Mouse (Mus musculus): ENCODE data around the gene Hsd3b7. TPM values are rescaled to one million over a fixed set of nuclear protein-coding genes. Genes with fewer than 3 reads are reported as not detected.

Gene Hsd3b7
- polyA plus RNA-seq, 1 experiment from 2014 or later: 24.9 TPM

- Histone ChIP-seq H3K27me3 (ENCODE audit: control insufficient read depth, insufficient read depth, low read length) (no peaks in the 10 kb centered on the region), H3K9me3 (replicated peaks; ENCODE audit: control insufficient read depth, low read length) (no peaks in the 10 kb centered on the region), H3K4me2 (ENCODE audit: low read depth, low read length) (peak overlapping the region; percentile 67), H3K36me3 (ENCODE audit: control insufficient read depth, insufficient read depth) (peaks cover 16% of the 10 kb centered on the region), H3K4me3 (ENCODE audit: low read length) (peak overlapping the region; percentile 81), H3K27ac (ENCODE audit: low read length) (peak overlapping the region; percentile 85), H3K4me1 (ENCODE audit: control insufficient read depth, insufficient read depth, low read length) (peaks cover 6% of the 10 kb centered on the region), H3K9ac (ENCODE audit: low read length) (peak overlapping the region; percentile 94)
- ATAC-seq (replicated peaks; ENCODE audit: extremely low read depth, insufficient read depth, low FRiP score): peak; percentile 9; the same call in 1 of the 2 replicates
- WGBS: 4% methylated on average over 15 of the region's 15 CpGs
These were observed 40.5 kb downstream of the Hsd3b7 start for GRCm38 (mm10) chr7:127840886-127841285.

- H3K4me2 ChIP-seq (ENCODE audit: low read depth, low read length): peak overlapping the region; percentile 67
- no peaks in the 10 kb centered on the region for H3K9me3 ChIP-seq (replicated peaks; ENCODE audit: control insufficient read depth, low read length)
- H3K4me1 ChIP-seq (ENCODE audit: control insufficient read depth, insufficient read depth, low read length): peaks cover 6% of the 10 kb centered on the region
- under 1% methylated on average over 45 of the region's 46 CpGs for WGBS
- peak overlapping the region; percentile 85 for H3K27ac ChIP-seq (ENCODE audit: low read length)
- no peaks in the 10 kb centered on the region for H3K27me3 ChIP-seq (ENCODE audit: control insufficient read depth, insufficient read depth, low read length)
- H3K9ac ChIP-seq (ENCODE audit: low read length): peak overlapping the region; percentile 94
- H3K36me3 ChIP-seq (ENCODE audit: control insufficient read depth, insufficient read depth): peaks cover 16% of the 10 kb centered on the region
- ATAC-seq (replicated peaks; ENCODE audit: extremely low read depth, insufficient read depth, low FRiP score): peak; percentile 90
- H3K4me3 ChIP-seq (ENCODE audit: low read length): peak overlapping the region; percentile 81
These were observed 41.1 kb downstream of the Hsd3b7 start for GRCm38 (mm10) chr7:127841340-127842000.

- no peaks in the 10 kb centered on the region for H3K27me3 ChIP-seq (ENCODE audit: control insufficient read depth, insufficient read depth, low read length)
- ATAC-seq (replicated peaks; ENCODE audit: extremely low read depth, insufficient read depth, low FRiP score): peak; percentile 49
- under 1% methylated on average over 40 of the region's 40 CpGs for WGBS
These were observed 41.8 kb downstream of the Hsd3b7 start for GRCm38 (mm10) chr7:127842001-127842718.

GRCm38 (mm10) chr7:127849973-127850875 lies 49.8 kb downstream of the Hsd3b7 start:
- ATAC-seq (replicated peaks; ENCODE audit: extremely low read depth, insufficient read depth, low FRiP score): no peak
- H3K4me2 ChIP-seq (ENCODE audit: low read depth, low read length): no peak overlapping the region
- 60% methylated on average over 6 of the region's 6 CpGs for WGBS
- no peak overlapping the region for H3K27ac ChIP-seq (ENCODE audit: low read length)
- no peak overlapping the region for H3K9ac ChIP-seq (ENCODE audit: low read length)
- H3K36me3 ChIP-seq (ENCODE audit: control insufficient read depth, insufficient read depth): peaks cover 8% of the 10 kb centered on the region
- no peaks in the 10 kb centered on the region for H3K9me3 ChIP-seq (replicated peaks; ENCODE audit: control insufficient read depth, low read length)
- H3K27me3 ChIP-seq (ENCODE audit: control insufficient read depth, insufficient read depth, low read length): no peaks in the 10 kb centered on the region
- H3K4me1 ChIP-seq (ENCODE audit: control insufficient read depth, insufficient read depth, low read length): no peaks in the 10 kb centered on the region
- no peak overlapping the region for H3K4me3 ChIP-seq (ENCODE audit: low read length)

More at GRCm38 (mm10) chr7:127842001-127842718, 41.8 kb downstream of the Hsd3b7 start:
- Histone ChIP-seq H3K9me3 (replicated peaks; ENCODE audit: control insufficient read depth, low read length) (no peaks in the 10 kb centered on the region), H3K4me3 (ENCODE audit: low read length) (peak overlapping the region; percentile 81), H3K4me1 (ENCODE audit: control insufficient read depth, insufficient read depth, low read length) (peaks cover 6% of the 10 kb centered on the region), H3K27ac (ENCODE audit: low read length) (peak overlapping the region; percentile 85), H3K36me3 (ENCODE audit: control insufficient read depth, insufficient read depth) (peaks cover 20% of the 10 kb centered on the region), H3K4me2 (ENCODE audit: low read depth, low read length) (peak overlapping the region; percentile 67), H3K9ac (ENCODE audit: low read length) (peak overlapping the region; percentile 94)

- no peak overlapping the region for H3K27ac ChIP-seq (ENCODE audit: low read length)
- no peaks in the 10 kb centered on the region for H3K4me1 ChIP-seq (ENCODE audit: control insufficient read depth, insufficient read depth, low read length)
- no peak overlapping the region for H3K9ac ChIP-seq (ENCODE audit: low read length)
- ATAC-seq (replicated peaks; ENCODE audit: extremely low read depth, insufficient read depth, low FRiP score): no peak
- peaks cover 8% of the 10 kb centered on the region for H3K36me3 ChIP-seq (ENCODE audit: control insufficient read depth, insufficient read depth)
- 68% methylated on average over 5 of the region's 5 CpGs for WGBS
- no peaks in the 10 kb centered on the region for H3K9me3 ChIP-seq (replicated peaks; ENCODE audit: control insufficient read depth, low read length)
- no peaks in the 10 kb centered on the region for H3K27me3 ChIP-seq (ENCODE audit: control insufficient read depth, insufficient read depth, low read length)
- no peak overlapping the region for H3K4me3 ChIP-seq (ENCODE audit: low read length)
- H3K4me2 ChIP-seq (ENCODE audit: low read depth, low read length): no peak overlapping the region
These were observed 50.5 kb downstream of the Hsd3b7 start for GRCm38 (mm10) chr7:127850906-127851305.

Other genes starting within 250 kb of the Hsd3b7 start
- 3.8 and 3.9 TPM in 2 replicates for gene Tmem265, start 239.2 kb upstream of the Hsd3b7 start, polyA plus RNA-seq (2015; fragmentation: Nextera tagmentation; extraction: Ambion mirVana)
- gene Phkg2, start 227.3 kb upstream of the Hsd3b7 start, polyA plus RNA-seq (2015; fragmentation: Nextera tagmentation; extraction: Ambion mirVana): 33.2 and 36.6 TPM in 2 replicates
- 14.0 and 15.8 TPM in 2 replicates for gene Ccdc189, start 212.0 kb upstream of the Hsd3b7 start, polyA plus RNA-seq (2015; fragmentation: Nextera tagmentation; extraction: Ambion mirVana)
- gene Rnf40, start 211.8 kb upstream of the Hsd3b7 start, polyA plus RNA-seq (2015; fragmentation: Nextera tagmentation; extraction: Ambion mirVana): 31.1 and 33.9 TPM in 2 replicates
- 9.6 and 11.2 TPM in 2 replicates for gene Zfp629, start 184.8 kb upstream of the Hsd3b7 start, polyA plus RNA-seq (2015; fragmentation: Nextera tagmentation; extraction: Ambion mirVana)
- 36.9 and 37.5 TPM in 2 replicates for gene Bcl7c, start 91.7 kb upstream of the Hsd3b7 start, polyA plus RNA-seq (2015; fragmentation: Nextera tagmentation; extraction: Ambion mirVana)
- gene Ctf1, start 87.9 kb upstream of the Hsd3b7 start, polyA plus RNA-seq (2015; fragmentation: Nextera tagmentation; extraction: Ambion mirVana): 6.2 and 6.6 TPM in 2 replicates
- gene Ctf2, start 68.4 kb upstream of the Hsd3b7 start, polyA plus RNA-seq (2015; fragmentation: Nextera tagmentation; extraction: Ambion mirVana): 0.11 TPM in 2 replicates
- 1.3 and 2.1 TPM in 2 replicates for gene Fbxl19, start 56.1 kb upstream of the Hsd3b7 start, polyA plus RNA-seq (2015; fragmentation: Nextera tagmentation; extraction: Ambion mirVana)
- gene Orai3, start 30.8 kb upstream of the Hsd3b7 start, polyA plus RNA-seq (2015; fragmentation: Nextera tagmentation; extraction: Ambion mirVana): 20.3 and 21.4 TPM in 2 replicates
- gene Setd1a, start 23.9 kb upstream of the Hsd3b7 start, polyA plus RNA-seq (2015; fragmentation: Nextera tagmentation; extraction: Ambion mirVana): 10.3 and 12.3 TPM in 2 replicates
- gene Gm49388, start 15.0 kb upstream of the Hsd3b7 start, polyA plus RNA-seq (2015; fragmentation: Nextera tagmentation; extraction: Ambion mirVana): not detected in 2 replicates
- gene Stx4a, start 23.7 kb downstream of the Hsd3b7 start, polyA plus RNA-seq (2015; fragmentation: Nextera tagmentation; extraction: Ambion mirVana): 50.3 and 53.7 TPM in 2 replicates
- 1.0 and 1.3 TPM in 2 replicates for gene Stx1b, start 23.9 kb downstream of the Hsd3b7 start, polyA plus RNA-seq (2015; fragmentation: Nextera tagmentation; extraction: Ambion mirVana)
- 6.8 and 7.4 TPM in 2 replicates for gene Zfp646, start 75.6 kb downstream of the Hsd3b7 start, polyA plus RNA-seq (2015; fragmentation: Nextera tagmentation; extraction: Ambion mirVana)
- 9.1 and 10.4 TPM in 2 replicates for gene Zfp668, start 76.2 kb downstream of the Hsd3b7 start, polyA plus RNA-seq (2015; fragmentation: Nextera tagmentation; extraction: Ambion mirVana)
- gene Prss53, start 90.4 kb downstream of the Hsd3b7 start, polyA plus RNA-seq (2015; fragmentation: Nextera tagmentation; extraction: Ambion mirVana): 1.5 and 1.8 TPM in 2 replicates
- not detected in 2 replicates for gene Gm21974, start 94.8 kb downstream of the Hsd3b7 start, polyA plus RNA-seq (2015; fragmentation: Nextera tagmentation; extraction: Ambion mirVana)
- 99.9 and 113 TPM in 2 replicates for gene Vkorc1, start 95.0 kb downstream of the Hsd3b7 start, polyA plus RNA-seq (2015; fragmentation: Nextera tagmentation; extraction: Ambion mirVana)
- 141 and 149 TPM in 2 replicates for gene Bckdk, start 103.5 kb downstream of the Hsd3b7 start, polyA plus RNA-seq (2015; fragmentation: Nextera tagmentation; extraction: Ambion mirVana)
- gene Kat8, start 111.9 kb downstream of the Hsd3b7 start, polyA plus RNA-seq (2015; fragmentation: Nextera tagmentation; extraction: Ambion mirVana): 26.1 and 30.4 TPM in 2 replicates
- gene Prss8, start 129.5 kb downstream of the Hsd3b7 start, polyA plus RNA-seq (2015; fragmentation: Nextera tagmentation; extraction: Ambion mirVana): 1.6 and 8.3 TPM in 2 replicates
- gene Prss36, start 146.1 kb downstream of the Hsd3b7 start, polyA plus RNA-seq (2015; fragmentation: Nextera tagmentation; extraction: Ambion mirVana): 8.8 and 9.6 TPM in 2 replicates
- gene Fus, start 166.9 kb downstream of the Hsd3b7 start, polyA plus RNA-seq (2015; fragmentation: Nextera tagmentation; extraction: Ambion mirVana): 249 and 255 TPM in 2 replicates
- 60.8 and 72.1 TPM in 2 replicates for gene Pycard, start 193.3 kb downstream of the Hsd3b7 start, polyA plus RNA-seq (2015; fragmentation: Nextera tagmentation; extraction: Ambion mirVana)
- 0.84 and 1.0 TPM in 2 replicates for gene Trim72, start 203.3 kb downstream of the Hsd3b7 start, polyA plus RNA-seq (2015; fragmentation: Nextera tagmentation; extraction: Ambion mirVana)